Mouse (Mus musculus) gastrocnemius, adult 18-20 months (tissue): ENCODE results near the gene Tmem44. TPM values are rescaled to one million over a fixed set of nuclear protein-coding genes. Genes with fewer than 3 reads are reported as not detected.
A peak's percentile ranks its signal among the peaks of the same experiment; 100 is the strongest.

Experiments
- DNase-seq: peaks from one replicate; pipeline ENCODE4 v3.0.0; 2021; ENCODE audit warnings: low spot score
- total RNA-seq, 2 experiments: library from RNA; stranded (reverse); gene quantifications; 2 replicates each; pipeline ENCODE4 v1.2.3; 2021

Gene Tmem44
- total RNA-seq, 2 experiments from 2014 or later, result 1.3 to 1.9 TPM

GRCm38 (mm10) chr16:30518635-30519034, 32.0 kb downstream of the Tmem44 start:
- peak; percentile 56 for DNase-seq

- no peak for DNase-seq
Observed at GRCm38 (mm10) chr16:30517666-30518283, 32.9 kb downstream of the Tmem44 start.

DNA sequence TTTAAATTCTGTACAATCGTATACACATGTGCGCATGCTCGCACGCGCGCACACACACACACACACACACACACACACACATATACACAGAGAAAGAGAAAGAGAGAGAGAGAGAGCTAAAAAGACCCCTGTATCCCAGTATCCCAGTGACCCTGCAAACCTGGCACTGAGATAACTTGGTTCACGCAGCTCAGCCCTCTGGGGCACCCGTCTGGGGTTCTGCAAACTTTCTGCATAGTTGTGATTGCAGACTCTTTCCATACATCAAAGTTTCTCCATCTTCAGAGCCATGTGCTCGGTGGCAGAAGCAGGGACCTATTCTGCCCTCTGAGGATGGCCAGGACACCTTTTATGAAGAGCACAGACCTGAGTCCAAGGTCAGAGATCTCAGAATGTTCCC, 33.6 kb downstream of the Tmem44 start:
- DNase-seq, result no peak

DNA sequence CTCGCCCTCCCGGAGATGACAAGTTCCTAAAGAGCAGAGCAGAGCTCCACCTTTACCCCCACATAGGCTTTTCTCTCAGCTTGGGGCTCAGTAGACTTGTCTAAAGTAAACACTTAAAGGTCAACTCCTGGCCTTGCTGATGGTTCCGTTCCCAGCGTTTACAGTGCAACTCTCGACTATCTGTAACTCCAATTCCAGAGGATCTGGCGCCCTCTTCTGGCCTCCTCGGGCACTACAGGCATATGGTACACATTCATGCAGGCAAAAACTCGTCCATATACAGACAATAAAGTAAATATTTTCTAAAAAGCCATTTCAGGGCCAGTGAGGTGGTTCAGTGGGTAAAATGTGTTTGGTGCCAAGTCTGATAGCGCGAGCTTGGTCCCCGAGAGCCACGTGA, 35.2 kb downstream of the Tmem44 start:
- no peak for DNase-seq

DNA sequence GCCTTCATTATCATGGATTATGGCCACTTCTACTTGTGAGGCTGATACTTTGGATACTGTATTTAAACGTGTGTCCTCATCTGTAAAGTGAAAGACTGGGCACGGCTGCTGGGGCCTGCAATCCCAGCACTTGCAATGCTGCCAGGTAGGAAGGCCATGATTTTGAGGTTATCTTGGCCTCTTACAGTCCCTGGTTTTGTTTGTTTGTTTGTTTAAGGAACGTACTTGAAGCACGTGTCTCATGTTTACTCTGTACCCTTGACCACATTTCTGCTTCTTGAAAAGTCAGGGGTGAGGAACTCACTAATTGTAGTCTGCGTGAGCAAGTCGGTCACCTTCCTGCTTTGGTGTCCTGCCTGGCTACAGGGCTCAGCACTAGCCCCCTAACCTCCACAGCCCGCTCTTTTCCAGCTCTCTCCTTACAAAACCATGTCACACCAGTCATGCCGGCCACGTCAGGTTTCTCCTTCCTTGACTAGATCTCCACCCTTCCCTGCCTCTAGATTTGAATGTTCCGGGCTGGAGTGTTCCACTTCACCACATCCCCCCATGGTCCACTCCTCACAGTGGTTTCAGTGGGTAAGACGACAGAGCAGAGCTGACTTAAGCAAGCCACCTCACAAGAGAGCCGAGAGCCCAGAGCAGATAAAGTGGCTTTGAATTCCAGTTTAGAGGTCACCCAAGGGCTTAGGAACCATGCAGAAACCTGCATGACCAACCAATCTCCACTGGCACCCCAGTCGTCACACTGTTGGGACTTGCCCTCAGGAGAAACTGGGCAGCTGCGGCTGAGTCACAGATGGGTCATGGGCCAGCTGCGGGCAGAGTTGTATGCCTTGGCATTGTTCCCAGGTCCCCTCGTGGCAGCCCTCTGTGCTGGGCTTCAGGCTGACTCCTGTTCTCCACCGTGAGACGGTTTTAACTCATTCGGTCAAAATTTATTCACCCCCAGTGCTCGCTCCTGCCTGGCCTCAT, 37.3 kb downstream of the Tmem44 start:
- DNase-seq, result no peak

- no peak for DNase-seq
Observed at GRCm38 (mm10) chr16:30512375-30513049, 38.1 kb downstream of the Tmem44 start.

DNA sequence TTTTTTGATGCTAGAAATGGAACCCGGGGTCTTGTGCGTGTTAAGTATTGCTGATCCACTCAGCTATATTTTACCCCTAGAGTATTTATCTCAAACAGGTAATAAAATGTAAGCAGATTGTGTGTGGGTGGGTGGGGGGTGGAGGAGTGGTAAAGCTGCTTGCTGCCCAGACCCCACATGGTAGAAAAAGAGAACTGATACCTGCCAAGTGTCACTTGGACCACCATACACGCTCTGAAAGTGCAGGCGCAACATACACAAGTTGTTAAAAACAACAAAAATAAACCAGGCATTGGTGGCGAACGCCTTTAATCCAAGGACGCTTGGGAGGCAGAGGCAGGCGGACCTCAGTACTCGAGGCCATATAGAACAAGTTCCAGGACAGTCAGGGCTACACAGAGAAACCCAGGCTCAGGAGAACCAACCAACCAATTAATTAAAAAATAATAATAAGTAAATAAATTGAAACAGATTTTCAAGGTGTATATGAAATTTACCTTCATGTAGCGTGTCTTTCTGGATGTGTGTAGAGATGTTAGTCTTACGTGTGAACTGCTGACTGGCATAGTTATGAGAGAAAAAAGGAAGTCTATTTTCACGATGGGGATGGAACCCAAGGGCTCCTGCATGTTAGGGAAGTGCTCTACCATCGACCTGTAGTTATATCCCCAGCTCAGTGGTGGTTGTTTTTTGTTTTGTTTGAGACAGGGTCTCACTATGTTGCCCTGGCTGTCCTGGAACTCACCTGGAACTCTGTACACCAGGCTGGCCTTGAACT, 38.9 kb downstream of the Tmem44 start:
- no peak for DNase-seq

DNA sequence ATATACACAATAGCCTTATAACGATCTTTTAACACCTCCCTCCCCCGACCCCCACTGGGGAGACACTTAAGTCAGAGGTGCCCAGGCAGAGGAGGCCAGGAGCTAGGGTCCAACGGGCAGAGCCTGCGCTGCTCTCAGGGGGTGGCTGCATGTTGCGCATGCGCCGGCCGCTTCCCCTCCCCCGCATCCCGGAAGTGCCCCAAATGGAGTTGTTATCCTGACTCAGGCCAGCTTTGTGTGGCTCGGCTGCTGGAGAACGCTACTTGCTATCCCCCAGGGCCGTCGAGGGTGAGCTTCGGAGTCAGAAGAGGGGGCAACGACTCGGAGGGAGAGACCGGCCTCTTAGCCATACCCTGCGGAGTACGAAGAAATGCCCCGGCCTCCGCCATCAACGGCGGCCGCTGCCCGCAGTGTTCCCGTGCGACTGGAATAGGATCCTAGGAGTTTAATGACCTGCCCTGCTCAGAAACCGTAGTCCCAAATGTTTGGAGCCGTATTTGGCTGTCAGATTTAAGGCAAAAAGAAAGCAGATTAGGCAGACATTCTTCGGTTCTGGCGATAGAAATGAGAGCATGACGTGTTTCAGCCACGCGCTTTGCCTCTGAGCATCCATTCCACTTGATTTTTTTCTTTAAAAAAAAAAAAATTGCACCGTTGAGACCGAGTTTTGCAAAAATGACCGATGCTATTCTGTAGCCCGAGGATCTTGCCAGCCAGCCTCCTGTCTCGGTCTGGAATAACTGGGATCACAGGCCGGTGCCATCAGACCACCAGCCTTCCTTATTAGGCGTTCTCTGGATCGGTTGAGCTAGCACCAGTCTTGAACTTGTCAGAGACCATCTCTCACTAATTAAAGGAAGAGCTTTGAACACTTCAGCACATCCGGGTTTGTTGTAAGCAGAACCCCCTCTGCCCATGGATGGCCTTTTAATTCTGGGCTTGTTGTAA, 39.9 kb downstream of the Tmem44 start:
- peak; percentile 88 for DNase-seq

GRCm38 (mm10) chr16:30510091-30510490, 40.6 kb downstream of the Tmem44 start:
- no peak for DNase-seq

- DNase-seq, result no peak
Observed at GRCm38 (mm10) chr16:30509340-30509739, 41.3 kb downstream of the Tmem44 start.

DNA sequence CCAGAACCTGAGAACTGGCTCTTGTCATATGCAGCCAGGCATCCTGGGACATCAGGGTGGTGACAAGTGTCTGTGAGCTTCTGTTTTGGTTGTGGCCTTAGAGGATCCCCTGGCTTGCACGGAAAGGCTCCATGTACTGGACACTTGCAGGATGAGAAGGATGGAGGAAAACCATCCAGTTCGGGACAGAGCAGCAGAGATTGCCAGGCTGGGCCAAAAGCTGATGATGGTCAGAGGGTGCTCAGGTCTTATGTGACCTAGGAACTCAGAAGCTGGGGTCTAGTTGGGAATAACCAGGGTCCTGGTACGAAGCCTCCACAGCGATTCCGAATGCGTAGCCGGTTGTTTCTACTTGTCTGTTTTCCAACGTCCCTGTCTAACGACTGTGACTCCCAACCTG, 41.9 kb downstream of the Tmem44 start:
- DNase-seq, result no peak

DNA sequence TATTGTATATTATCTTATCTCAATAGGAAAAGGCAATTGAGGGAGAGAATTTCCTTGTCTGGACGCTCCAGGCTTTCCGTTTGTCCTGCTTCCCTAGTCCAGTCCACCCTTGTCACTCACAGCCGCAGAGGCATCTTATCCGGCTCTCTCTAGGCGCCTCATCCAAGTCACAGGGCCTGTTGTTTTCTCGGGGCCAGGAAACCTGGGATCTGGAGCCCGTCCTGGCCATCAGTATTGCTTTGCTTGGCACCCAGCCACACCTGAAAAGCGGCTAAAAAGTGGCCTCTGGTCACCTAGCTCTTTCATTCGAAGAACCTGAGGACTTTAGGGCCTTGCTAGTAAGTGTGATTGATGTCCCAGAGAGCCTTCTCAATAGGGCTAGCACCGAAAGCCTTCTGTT, 43.5 kb downstream of the Tmem44 start:
- no peak for DNase-seq

- DNase-seq, result no peak
Observed at GRCm38 (mm10) chr16:30505311-30506031, 45.2 kb downstream of the Tmem44 start.

DNA sequence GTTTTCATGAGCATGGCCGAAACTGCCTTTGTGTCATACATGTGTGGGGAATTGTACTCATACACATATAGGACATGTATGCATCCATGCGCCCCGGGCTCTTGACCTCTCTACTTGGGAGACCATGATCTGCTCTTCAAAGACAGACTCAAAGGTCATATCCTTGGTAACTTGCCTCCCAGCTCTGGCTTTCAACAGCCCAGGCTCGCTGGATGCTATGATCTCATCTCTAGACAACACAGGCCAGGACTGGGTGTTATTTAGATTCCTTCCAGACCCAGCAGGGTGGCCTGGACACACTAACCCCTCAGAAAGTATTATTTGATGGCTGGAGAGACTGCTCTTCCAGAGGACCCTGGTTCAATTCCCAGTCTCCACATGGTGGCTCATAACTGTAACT, 45.8 kb downstream of the Tmem44 start:
- no peak for DNase-seq

GRCm38 (mm10) chr16:30503958-30504357, 46.7 kb downstream of the Tmem44 start:
- DNase-seq, result peak; percentile 74

- peak; percentile 53 for DNase-seq
Observed at GRCm38 (mm10) chr16:30502221-30502891, 48.3 kb downstream of the Tmem44 start.

GRCm38 (mm10) chr16:30501621-30502020, 49.0 kb downstream of the Tmem44 start:
- DNase-seq, result no peak

DNA sequence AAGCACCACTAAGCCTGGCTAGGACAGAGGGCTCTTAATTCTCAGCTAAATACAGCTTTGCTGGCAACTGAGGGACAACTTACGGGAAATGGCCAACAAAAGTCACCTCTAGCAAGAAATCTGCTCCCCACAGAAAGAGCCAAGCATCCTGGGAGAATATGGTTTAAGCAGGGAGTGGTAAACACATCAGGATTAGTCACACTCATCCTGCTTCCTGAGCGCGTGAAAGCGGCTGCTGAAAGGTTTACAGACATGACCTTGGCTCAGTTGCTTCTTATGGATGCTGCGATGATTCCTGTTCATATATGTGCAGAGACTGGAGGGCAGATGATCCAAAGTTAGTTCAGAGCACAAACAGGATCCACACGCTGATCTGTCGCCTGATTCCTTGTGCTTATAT, 50.4 kb downstream of the Tmem44 start:
- DNase-seq, result no peak
